Mouse (Mus musculus) naive thymus-derived CD4-positive, alpha-beta T cell, adult 2 months (primary cell): Measurements from ENCODE around the gene Olfr1392.

ENCODE experiments used
- DNase-seq: peaks from one replicate; pipeline ENCODE4 v3.0.0-alpha.2; 2011; ENCODE audit warnings: low read depth

The Olfr1392 gene

GRCm38 (mm10) chr11:49322442-49322841, 37.4 kb downstream of the Olfr1392 start, which contains the start of gene Olfr1391:
Gene Olfr1391, plus strand, starts transcription at chr11:49322742.
- no peak for DNase-seq

GRCm38 (mm10) chr11:49326726-49327125, 41.6 kb downstream of the Olfr1392 start:
- DNase-seq: no peak

- no peak for DNase-seq
Observed at GRCm38 (mm10) chr11:49329686-49330085, 44.6 kb downstream of the Olfr1392 start.

GRCm38 (mm10) chr11:49334888-49335287, 49.8 kb downstream of the Olfr1392 start, which contains the start of gene Olfr1390:
Gene Olfr1390, plus strand, starts transcription at chr11:49335188.
- DNase-seq: no peak

GRCm38 (mm10) chr11:49337150-49337832, 52.2 kb downstream of the Olfr1392 start:
- DNase-seq: no peak
